Mouse (Mus musculus): Measurements from ENCODE around the gene Arid5b.

The Arid5b gene

GRCm38 (mm10) chr10:68191691-68192380 lies 86.7 kb downstream of the Arid5b start:
- DNase-seq = peak; percentile 58 to 62

- peak in 1 of 2 experiments; percentile 34 for DNase-seq
These were observed 87.4 kb downstream of the Arid5b start for GRCm38 (mm10) chr10:68191146-68191545.

- DNase-seq = no peak
These were observed 88.7 kb downstream of the Arid5b start for GRCm38 (mm10) chr10:68189847-68190246.

- no peak for DNase-seq
These were observed 95.4 kb downstream of the Arid5b start for GRCm38 (mm10) chr10:68183096-68183495.

- DNase-seq = peak in 1 of 2 experiments; percentile 15
These were observed 96.3 kb downstream of the Arid5b start for GRCm38 (mm10) chr10:68182266-68182665.

GRCm38 (mm10) chr10:68181156-68181555 lies 97.4 kb downstream of the Arid5b start:
- no peak for DNase-seq

GRCm38 (mm10) chr10:68180721-68181120 lies 97.8 kb downstream of the Arid5b start:
- DNase-seq = no peak

GRCm38 (mm10) chr10:68180151-68180550 lies 98.4 kb downstream of the Arid5b start:
- no peak for DNase-seq

GRCm38 (mm10) chr10:68179741-68180140 lies 98.8 kb downstream of the Arid5b start:
- no peak for DNase-seq

GRCm38 (mm10) chr10:68179339-68179738 lies 99.2 kb downstream of the Arid5b start:
- DNase-seq = no peak

- DNase-seq = no peak
These were observed 100.6 kb downstream of the Arid5b start for GRCm38 (mm10) chr10:68177697-68178485.

- DNase-seq = no peak
These were observed 102.7 kb downstream of the Arid5b start for GRCm38 (mm10) chr10:68175811-68176210.

- no peak for DNase-seq
These were observed 104.9 kb downstream of the Arid5b start for GRCm38 (mm10) chr10:68173634-68174033.

GRCm38 (mm10) chr10:68172906-68173305 lies 105.6 kb downstream of the Arid5b start:
- DNase-seq = no peak

GRCm38 (mm10) chr10:68171974-68172373 lies 106.6 kb downstream of the Arid5b start:
- no peak for DNase-seq

GRCm38 (mm10) chr10:68168613-68169012 lies 109.9 kb downstream of the Arid5b start:
- DNase-seq = no peak

GRCm38 (mm10) chr10:68168141-68168540 lies 110.4 kb downstream of the Arid5b start:
- DNase-seq = no peak

GRCm38 (mm10) chr10:68167118-68167517 lies 111.4 kb downstream of the Arid5b start:
- DNase-seq = no peak

GRCm38 (mm10) chr10:68166695-68167086 lies 111.8 kb downstream of the Arid5b start:
- DNase-seq = no peak

GRCm38 (mm10) chr10:68165709-68166694 lies 112.5 kb downstream of the Arid5b start:
- no peak for DNase-seq

GRCm38 (mm10) chr10:68164723-68165706 lies 113.5 kb downstream of the Arid5b start:
- DNase-seq = no peak

- DNase-seq = no peak
These were observed 114.4 kb downstream of the Arid5b start for GRCm38 (mm10) chr10:68164137-68164536.
